Mouse (Mus musculus): Measurements from ENCODE around the gene Melk. TPM values are rescaled to one million over a fixed set of nuclear protein-coding genes. Genes with fewer than 3 reads are reported as not detected.
A peak's percentile ranks its signal among the peaks of the same experiment; 100 is the strongest.

The Melk gene
- 16.5 and 21.2 TPM in 2 replicates for polyA plus RNA-seq (2015; fragmentation: Nextera tagmentation; extraction: Ambion mirVana)

DNA sequence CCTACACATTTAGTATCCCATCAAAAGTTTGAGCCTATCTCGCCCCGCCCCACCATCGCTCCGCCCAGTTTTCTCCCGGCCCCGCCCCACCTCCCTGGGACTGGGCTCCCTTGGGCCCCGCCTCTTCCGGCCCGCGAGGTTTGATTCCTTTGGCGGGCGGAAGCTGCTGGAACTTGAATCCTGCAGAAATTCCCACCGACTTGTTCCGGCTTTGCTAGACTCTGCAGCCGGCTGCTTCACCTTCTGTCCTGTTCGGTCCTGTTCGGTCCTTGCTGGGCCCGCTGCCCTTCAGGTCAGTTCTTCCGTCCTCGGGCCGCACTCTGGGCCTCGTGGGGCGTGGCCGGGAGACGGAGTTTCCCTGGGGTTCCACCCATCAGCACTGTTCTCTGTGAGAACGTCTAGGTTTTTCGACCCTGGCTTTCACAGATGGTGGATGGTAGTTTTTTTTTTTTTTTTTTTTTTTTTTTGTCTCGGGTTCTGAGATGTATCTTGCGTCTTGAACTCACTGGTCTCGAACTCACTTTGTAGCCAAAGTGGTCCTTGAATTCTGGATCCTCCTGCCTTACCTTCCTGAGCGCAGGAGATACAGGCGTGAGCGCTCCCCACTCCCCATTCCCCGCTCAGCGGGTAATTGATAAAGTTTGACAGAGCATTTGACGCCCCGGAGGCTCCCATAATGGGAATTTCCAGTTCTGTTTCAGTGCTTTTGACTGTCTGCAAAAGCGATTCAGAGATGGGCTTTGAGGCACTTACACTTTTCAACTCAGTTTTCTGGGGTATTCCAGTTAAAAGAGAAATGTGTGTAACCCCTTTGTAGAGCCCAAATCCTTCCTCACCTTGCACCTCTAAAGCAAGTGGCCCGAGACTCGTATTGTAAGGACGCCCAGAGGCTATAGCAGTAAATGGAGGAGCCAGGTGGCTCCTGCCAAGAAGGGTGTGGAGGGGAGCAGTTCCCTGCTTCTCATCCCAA is at the start of gene Melk:
Gene Melk, plus strand, starts transcription at position 96 of the 970 bp plus-strand sequence.
- no peaks in the 10 kb centered on the region for H3K36me3 ChIP-seq (ENCODE audit: insufficient read depth, low read length)
- TF ChIP-seq CTCF (IDR thresholded peaks at IDR 0.05; ENCODE audit: low read depth): no peak
- DNase-seq (ENCODE audit: low spot score): peak; percentile 92
- H3K9me3 ChIP-seq (replicated peaks; ENCODE audit: low read length): no peaks in the 10 kb centered on the region
- under 1% methylated on average over 41 of the region's 41 CpGs for WGBS
- peak within 1 kb of the TSS; percentile 70 for H3K9ac ChIP-seq (ENCODE audit: low read depth, low read length)
- H3K27ac ChIP-seq: no peak within 1 kb of the TSS
- H3K4me2 ChIP-seq (ENCODE audit: low read length): peak within 1 kb of the TSS; percentile 70
- H3K4me3 ChIP-seq (replicated peaks; ENCODE audit: low read depth, low read length): peak within 1 kb of the TSS; percentile 82
- H3K27me3 ChIP-seq (ENCODE audit: insufficient read depth, low read length): no peaks in the 10 kb centered on the region
- peak; percentile 92 for ATAC-seq (replicated peaks; ENCODE audit: low FRiP score, low read depth)
- 0 out of 2 replicates have a peak, but pooled peaks cover 4% of the 10 kb centered on the region for H3K4me1 ChIP-seq (replicated peaks; ENCODE audit: insufficient read depth, low read length)

DNA sequence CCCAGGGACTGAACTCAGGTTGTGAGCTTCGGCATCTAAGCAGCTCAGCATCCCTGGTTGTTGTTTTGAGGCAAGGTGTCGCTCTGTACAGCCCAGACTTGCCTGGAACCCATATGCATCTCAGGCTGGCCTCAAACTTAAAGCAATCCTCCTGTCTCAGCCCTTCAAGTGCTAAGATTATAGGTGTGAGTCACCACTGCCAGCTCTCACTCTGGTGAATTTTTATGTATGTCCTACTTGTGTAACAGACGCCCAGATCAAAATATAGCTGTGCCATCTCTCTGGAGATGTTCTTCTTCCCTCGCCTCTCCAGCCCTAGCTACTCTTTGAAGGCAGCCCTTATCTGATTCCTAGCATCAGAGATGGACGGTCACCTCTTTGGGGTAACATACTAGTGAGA is 49.2 kb upstream of the Melk start:
- H3K4me2 ChIP-seq (ENCODE audit: low read length): no peak overlapping the region
- no peaks in the 10 kb centered on the region for H3K27me3 ChIP-seq (ENCODE audit: insufficient read depth, low read length)
- H3K27ac ChIP-seq: no peak overlapping the region
- no peak overlapping the region for H3K9ac ChIP-seq (ENCODE audit: low read depth, low read length)
- H3K4me1 ChIP-seq (replicated peaks; ENCODE audit: insufficient read depth, low read length): 0 out of 2 replicates have a peak, but pooled peaks cover 6% of the 10 kb centered on the region
- TF ChIP-seq CTCF (IDR thresholded peaks at IDR 0.05; ENCODE audit: low read depth): no peak
- DNase-seq (ENCODE audit: low spot score) (no peak), ATAC-seq (replicated peaks; ENCODE audit: low FRiP score, low read depth) (no peak)
- H3K9me3 ChIP-seq (replicated peaks; ENCODE audit: low read length): no peaks in the 10 kb centered on the region
- no peaks in the 10 kb centered on the region for H3K36me3 ChIP-seq (ENCODE audit: insufficient read depth, low read length)
- no peak overlapping the region for H3K4me3 ChIP-seq (replicated peaks; ENCODE audit: low read depth, low read length)
- WGBS: 73% methylated on average over 5 of the region's 5 CpGs

DNA sequence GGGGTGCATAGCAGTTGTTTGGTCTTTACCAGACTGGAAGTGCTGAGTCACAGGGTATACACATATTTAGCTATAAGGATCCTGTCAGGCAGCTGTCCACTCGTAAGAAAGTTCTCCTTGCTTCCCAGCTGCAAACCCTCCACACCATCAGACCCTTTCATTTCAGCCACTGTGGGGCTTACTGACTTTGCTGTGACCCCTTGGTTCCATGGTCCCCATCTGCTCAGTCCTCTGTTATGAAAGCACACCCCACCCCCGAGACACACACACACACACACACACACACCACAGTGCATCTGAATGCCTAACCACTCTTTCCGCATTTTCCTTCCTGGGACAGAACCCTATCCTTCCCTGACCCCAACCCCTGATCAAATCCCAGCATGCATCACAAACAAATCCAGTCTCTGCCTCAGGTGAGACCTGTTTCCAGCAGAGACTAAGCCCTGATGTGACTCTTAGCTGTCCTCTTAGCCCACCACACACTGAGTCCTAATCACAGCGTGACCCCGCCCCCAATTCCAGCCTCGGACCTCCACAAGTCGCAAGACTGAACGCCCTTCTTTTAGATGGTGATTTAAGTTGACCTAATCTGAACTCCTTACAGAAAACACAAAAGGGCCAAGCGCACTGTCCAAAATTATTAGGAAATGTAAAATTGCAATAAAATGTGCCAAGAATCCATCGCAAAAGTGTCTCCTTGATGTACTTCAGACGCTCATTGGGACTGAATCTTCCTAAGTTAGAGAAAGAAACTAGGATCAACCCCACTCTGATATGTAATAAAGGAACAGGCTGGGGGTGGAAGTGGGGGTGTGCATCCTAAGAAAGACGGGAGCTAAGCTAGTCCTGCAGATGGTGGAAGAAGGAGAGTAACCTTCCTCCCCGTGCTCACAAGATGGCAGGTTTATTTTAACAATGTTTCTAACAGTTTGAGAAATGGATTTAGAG is 48.4 kb upstream of the Melk start:
- Histone ChIP-seq H3K9me3 (replicated peaks; ENCODE audit: low read length) (no peaks in the 10 kb centered on the region), H3K4me3 (replicated peaks; ENCODE audit: low read depth, low read length) (no peak overlapping the region), H3K27me3 (ENCODE audit: insufficient read depth, low read length) (no peaks in the 10 kb centered on the region), H3K4me2 (ENCODE audit: low read length) (0 out of 2 replicates have a peak overlapping the region, but pooled peaks have one; percentile 3), H3K4me1 (replicated peaks; ENCODE audit: insufficient read depth, low read length) (0 out of 2 replicates have a peak, but pooled peaks cover 6% of the 10 kb centered on the region), H3K27ac (no peak overlapping the region), H3K9ac (ENCODE audit: low read depth, low read length) (no peak overlapping the region), H3K36me3 (ENCODE audit: insufficient read depth, low read length) (no peaks in the 10 kb centered on the region)
- peak; percentile 58 for DNase-seq (ENCODE audit: low spot score)
- WGBS: 8% methylated on average over 13 of the region's 13 CpGs
- ATAC-seq (replicated peaks; ENCODE audit: low FRiP score, low read depth): no peak
- no peak for TF ChIP-seq CTCF (IDR thresholded peaks at IDR 0.05; ENCODE audit: low read depth)

DNA sequence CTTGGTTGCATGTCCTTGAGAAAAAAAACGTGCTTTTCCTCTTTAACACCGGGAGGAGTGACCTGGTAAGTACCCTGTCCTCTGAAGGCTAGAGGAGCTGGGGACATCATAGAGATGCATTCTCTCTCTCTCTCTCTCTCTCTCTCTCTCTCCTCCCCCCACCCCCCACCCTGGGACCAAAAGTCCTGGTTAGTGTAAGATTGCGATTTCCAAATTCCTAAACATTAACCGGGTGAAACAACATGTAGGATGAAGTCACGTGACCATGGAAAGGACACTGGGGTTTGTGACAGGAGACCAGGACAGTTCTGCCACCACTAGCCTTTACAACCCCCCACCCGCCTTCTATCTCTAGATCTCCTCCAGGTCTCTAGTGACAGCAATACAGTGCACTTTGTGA is 47.5 kb upstream of the Melk start:
- Histone ChIP-seq H3K9me3 (replicated peaks; ENCODE audit: low read length) (no peaks in the 10 kb centered on the region), H3K9ac (ENCODE audit: low read depth, low read length) (no peak overlapping the region), H3K4me3 (replicated peaks; ENCODE audit: low read depth, low read length) (no peak overlapping the region), H3K4me1 (replicated peaks; ENCODE audit: insufficient read depth, low read length) (no peaks in the 10 kb centered on the region), H3K27ac (no peak overlapping the region), H3K4me2 (ENCODE audit: low read length) (no peak overlapping the region), H3K36me3 (ENCODE audit: insufficient read depth, low read length) (no peaks in the 10 kb centered on the region), H3K27me3 (ENCODE audit: insufficient read depth, low read length) (no peaks in the 10 kb centered on the region)
- ATAC-seq (replicated peaks; ENCODE audit: low FRiP score, low read depth): no peak
- no peak for TF ChIP-seq CTCF (IDR thresholded peaks at IDR 0.05; ENCODE audit: low read depth)
- DNase-seq (ENCODE audit: low spot score): no peak
- WGBS: 6% methylated on average over 6 of the region's 6 CpGs

DNA sequence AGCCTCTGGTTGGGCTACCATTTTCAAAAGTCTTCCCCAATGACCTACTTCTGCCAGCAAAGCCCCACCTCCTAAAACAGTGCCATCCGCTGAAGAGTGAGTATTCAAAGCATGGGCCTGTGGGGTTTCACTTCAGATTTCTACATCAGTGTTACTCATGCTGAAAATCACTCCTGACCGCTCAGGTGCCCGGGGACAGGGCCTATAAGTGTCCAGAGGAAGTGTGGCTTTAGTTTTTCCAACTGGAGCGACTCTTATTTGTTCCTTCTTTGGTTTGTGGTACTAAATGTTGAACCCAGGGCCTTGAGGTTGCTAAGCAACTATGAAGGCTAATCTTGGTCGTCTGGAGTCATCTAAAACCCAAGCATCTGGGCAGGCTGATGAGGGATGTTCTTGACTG is 46.1 kb upstream of the Melk start:
- Histone ChIP-seq H3K27me3 (ENCODE audit: insufficient read depth, low read length) (no peaks in the 10 kb centered on the region), H3K27ac (no peak overlapping the region), H3K4me1 (replicated peaks; ENCODE audit: insufficient read depth, low read length) (no peaks in the 10 kb centered on the region), H3K4me3 (replicated peaks; ENCODE audit: low read depth, low read length) (no peak overlapping the region), H3K36me3 (ENCODE audit: insufficient read depth, low read length) (no peaks in the 10 kb centered on the region), H3K9ac (ENCODE audit: low read depth, low read length) (no peak overlapping the region), H3K9me3 (replicated peaks; ENCODE audit: low read length) (no peaks in the 10 kb centered on the region), H3K4me2 (ENCODE audit: low read length) (no peak overlapping the region)
- no peak for TF ChIP-seq CTCF (IDR thresholded peaks at IDR 0.05; ENCODE audit: low read depth)
- DNase-seq (ENCODE audit: low spot score) (no peak), ATAC-seq (replicated peaks; ENCODE audit: low FRiP score, low read depth) (no peak)
- WGBS: 73% methylated on average over 5 of the region's 5 CpGs

DNA sequence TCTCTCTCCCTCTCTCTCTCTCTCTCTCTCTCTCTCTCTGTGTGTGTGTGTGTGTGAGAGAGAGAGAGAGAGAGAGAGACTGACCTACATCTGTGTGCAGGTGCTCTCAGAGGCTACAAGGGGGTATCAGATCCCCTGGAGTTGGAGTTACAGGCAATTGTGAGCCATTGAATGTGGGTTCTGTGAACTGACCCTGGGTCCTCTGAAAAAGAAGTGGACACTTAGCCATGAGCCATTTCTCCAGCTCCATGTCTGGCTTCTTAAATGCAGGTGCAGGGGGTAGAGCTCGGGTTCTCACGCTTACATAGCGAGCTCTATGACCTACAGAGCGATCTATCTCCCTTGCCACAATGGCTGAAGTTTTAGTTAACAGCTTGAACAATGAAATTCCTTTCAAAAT is 41.5 kb upstream of the Melk start:
- 73% methylated on average over 4 of the region's 4 CpGs for WGBS
- Histone ChIP-seq H3K4me1 (replicated peaks; ENCODE audit: insufficient read depth, low read length) (no peaks in the 10 kb centered on the region), H3K27ac (no peak overlapping the region), H3K9ac (ENCODE audit: low read depth, low read length) (no peak overlapping the region), H3K9me3 (replicated peaks; ENCODE audit: low read length) (no peaks in the 10 kb centered on the region), H3K36me3 (ENCODE audit: insufficient read depth, low read length) (no peaks in the 10 kb centered on the region), H3K4me2 (ENCODE audit: low read length) (no peak overlapping the region), H3K27me3 (ENCODE audit: insufficient read depth, low read length) (no peaks in the 10 kb centered on the region), H3K4me3 (replicated peaks; ENCODE audit: low read depth, low read length) (no peak overlapping the region)
- TF ChIP-seq CTCF (IDR thresholded peaks at IDR 0.05; ENCODE audit: low read depth): no peak
- ATAC-seq (replicated peaks; ENCODE audit: low FRiP score, low read depth): no peak
- no peak for DNase-seq (ENCODE audit: low spot score)
